Mouse (Mus musculus) Patski (cell line): ENCODE results near the gene Arsg. TPM values are rescaled to one million over a fixed set of nuclear protein-coding genes. Genes with fewer than 3 reads are reported as not detected.
A peak's percentile ranks its signal among the peaks of the same experiment; 100 is the strongest.

Source experiments
- ATAC-seq: fragments of 100-300 bp; one replicate; pipeline ENCODE4 v1.8.0; 2021
- CTCF ChIA-PET: fragments of 350-600 bp; sonication (Branson Sonifier 250); formaldehyde crosslinking; loops from one replicate; lab custom pipeline; 2022; ENCODE audit warnings: inconsistent platforms; lab: Charles Lee
- POLR2A ChIA-PET: fragments of 350-600 bp; sonication (Branson Sonifier 250); formaldehyde crosslinking; loops from one replicate; lab custom pipeline; 2022; ENCODE audit warnings: antibody characterized with exemption, inconsistent platforms; lab: Charles Lee
- DNase-seq: peaks from one replicate; pipeline ENCODE4 v3.0.0-alpha.2; 2011; ENCODE audit warnings: low read depth, low spot score
- H3K27me3 ChIP-seq: fragments of 371-371 bp; one replicate; pipeline ENCODE4 v1.5.1; 2021
- CTCF ChIP-seq: fragments of 100-300 bp; IDR thresholded peaks from one replicate; pipeline ENCODE4 v1.5.1; 2021
- in situ Hi-C: fragments of 300-500 bp; cut with MboI; formaldehyde crosslinking; loops from 3 replicates; pipeline ENCODE4 v1.11.1; 2018; ENCODE audit warnings: low pct_unique_long_range_greater_than_20kb, mixed read lengths
- polyA plus RNA-seq: library from polyadenylated mRNA; unstranded; gene quantifications from one replicate; pipeline ENCODE4 v1.2.3, GENCODE M21; 2021

Gene Arsg
- polyA plus RNA-seq, 1 experiment from 2014 or later = 1.1 TPM

- H3K27me3 ChIP-seq = peaks cover 16% of the 10 kb centered on the region
- in situ Hi-C loops = no loop called here
- ChIA-PET CTCF (no interaction called here), POLR2A (no interaction called here)
- no peak for TF ChIP-seq CTCF
- DNase-seq (no peak), ATAC-seq (no peak)
Observed at GRCm38 (mm10) chr11:109465068-109465467, 8.1 kb upstream of the Arsg start.

GRCm38 (mm10) chr11:109466987-109467386 lies 6.2 kb upstream of the Arsg start:
- in situ Hi-C loops = no loop called here
- POLR2A ChIA-PET = no interaction called here
- CTCF ChIA-PET = interaction anchor here (0.8 to 1.5 kb wide), 4 partner anchors 11 to 93 kb away, joined by 3 to 4 read pairs (median 3); no protein-coding TSS in a partner anchor
- peaks cover 20% of the 10 kb centered on the region for H3K27me3 ChIP-seq
- ATAC-seq (no peak), DNase-seq (no peak)
- TF ChIP-seq CTCF = no peak

- in situ Hi-C loops = no loop called here
- TF ChIP-seq CTCF = no peak
- DNase-seq (no peak), ATAC-seq (no peak)
- POLR2A ChIA-PET = interaction anchor here (0.7 kb wide), 1 partner anchor 28 kb away, joined by 3 read pairs; no protein-coding TSS in a partner anchor
- peaks cover 30% of the 10 kb centered on the region for H3K27me3 ChIP-seq
- CTCF ChIA-PET = interaction anchor here (0.9 to 1.4 kb wide), 2 partner anchors 11 to 18 kb away, joined by 3 to 4 read pairs; no protein-coding TSS in a partner anchor
Observed at GRCm38 (mm10) chr11:109468133-109468532, 5.0 kb upstream of the Arsg start.

DNA sequence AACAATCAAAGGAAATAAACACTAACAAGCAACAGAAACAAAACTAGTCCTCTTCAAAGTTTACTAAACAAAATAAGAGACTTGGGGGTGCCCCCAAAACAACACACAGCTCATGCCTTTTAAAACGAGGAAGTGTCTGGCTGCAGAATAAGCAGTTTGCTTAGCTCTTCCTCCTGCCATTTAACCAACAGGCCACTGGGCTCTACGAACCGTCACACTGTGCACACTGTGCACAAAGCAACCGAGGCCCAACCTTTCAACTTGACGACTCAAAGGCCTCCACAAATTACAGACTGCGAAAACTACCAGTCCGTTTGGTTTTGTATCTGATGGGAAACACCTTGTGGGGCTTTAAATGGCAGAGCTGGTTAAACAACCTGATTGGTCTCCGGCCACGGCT lies 3.0 kb upstream of the Arsg start:
- CTCF ChIA-PET = interaction anchor here (0.8 to 1.5 kb wide), 3 partner anchors 10 to 141 kb away, joined by 3 to 5 read pairs (median 3); no protein-coding TSS in a partner anchor
- in situ Hi-C loops = no loop called here
- TF ChIP-seq CTCF = no peak
- DNase-seq = no peak
- peaks cover 34% of the 10 kb centered on the region for H3K27me3 ChIP-seq
- POLR2A ChIA-PET = interaction anchor here (0.6 to 0.7 kb wide), 2 partner anchors 108 to 915 kb away, joined by 3 to 4 read pairs; no protein-coding TSS in a partner anchor
- no peak for ATAC-seq

- ATAC-seq (no peak), DNase-seq (no peak)
- peaks cover 38% of the 10 kb centered on the region for H3K27me3 ChIP-seq
- ChIA-PET CTCF (interaction anchor here (1.0 to 1.2 kb wide), 3 partner anchors 69 to 140 kb away, joined by 3 read pairs; no protein-coding TSS in a partner anchor), POLR2A (interaction anchor here (0.6 kb wide), 1 partner anchor 107 kb away, joined by 3 read pairs; no protein-coding TSS in a partner anchor)
- in situ Hi-C loops = no loop called here
- TF ChIP-seq CTCF = no peak
Observed at GRCm38 (mm10) chr11:109470921-109471861, 2.0 kb upstream of the Arsg start.

DNA sequence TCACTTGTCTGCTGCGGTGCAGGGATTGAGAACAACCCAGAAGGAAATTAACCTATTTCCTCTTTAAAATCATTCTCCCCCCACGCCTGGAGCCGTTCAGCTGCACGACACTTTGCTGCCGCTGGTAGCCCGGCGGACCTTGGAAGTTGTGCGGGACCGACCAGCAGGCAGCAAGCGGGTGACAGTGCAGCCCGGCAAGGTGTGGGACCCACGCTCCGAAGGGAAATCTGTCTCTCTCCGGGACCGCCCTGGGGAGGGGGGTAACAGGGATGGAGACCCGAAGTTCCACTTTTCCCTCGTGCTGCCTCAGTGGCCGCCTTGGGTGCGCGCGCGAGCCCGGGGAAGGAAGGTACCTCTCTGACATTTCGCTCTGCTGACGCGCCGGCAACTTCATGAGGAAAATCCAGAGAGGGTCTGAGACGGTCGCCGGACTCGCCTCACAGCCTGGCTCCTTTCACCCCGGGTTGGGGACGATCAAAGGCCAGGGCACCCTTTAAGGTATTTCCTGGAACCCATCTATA lies 943 bp upstream of the Arsg start:
- ChIA-PET CTCF (interaction anchor here (1.0 kb wide), 1 partner anchor 68 kb away, joined by 3 read pairs; no protein-coding TSS in a partner anchor), POLR2A (no interaction called here)
- no peak for TF ChIP-seq CTCF
- in situ Hi-C loops = no loop called here
- DNase-seq (no peak), ATAC-seq (peak; percentile 21)
- H3K27me3 ChIP-seq = peaks cover 38% of the 10 kb centered on the region

DNA sequence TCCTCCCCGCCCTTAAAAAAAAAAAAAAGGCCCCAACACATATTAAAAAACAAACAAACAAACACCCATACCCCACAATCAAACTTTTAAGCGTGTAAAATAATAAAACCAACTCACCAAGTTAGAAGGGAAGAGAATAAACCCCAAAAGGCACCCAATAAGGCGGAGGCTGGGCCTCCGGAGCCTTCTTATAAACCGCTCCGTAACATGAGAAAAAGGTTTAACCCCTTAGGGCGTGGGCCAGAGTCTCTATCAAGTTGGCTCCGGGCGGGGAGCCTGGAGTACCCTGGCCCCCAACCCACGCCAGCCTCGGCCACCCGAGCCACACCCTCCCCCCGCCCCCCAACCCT lies 378 bp upstream of the Arsg start:
- no peak for DNase-seq
- H3K27me3 ChIP-seq = peaks cover 34% of the 10 kb centered on the region
- ATAC-seq = no peak
- TF ChIP-seq CTCF = no peak
- ChIA-PET POLR2A (no interaction called here), CTCF (no interaction called here)
- in situ Hi-C loops = no loop called here

DNA sequence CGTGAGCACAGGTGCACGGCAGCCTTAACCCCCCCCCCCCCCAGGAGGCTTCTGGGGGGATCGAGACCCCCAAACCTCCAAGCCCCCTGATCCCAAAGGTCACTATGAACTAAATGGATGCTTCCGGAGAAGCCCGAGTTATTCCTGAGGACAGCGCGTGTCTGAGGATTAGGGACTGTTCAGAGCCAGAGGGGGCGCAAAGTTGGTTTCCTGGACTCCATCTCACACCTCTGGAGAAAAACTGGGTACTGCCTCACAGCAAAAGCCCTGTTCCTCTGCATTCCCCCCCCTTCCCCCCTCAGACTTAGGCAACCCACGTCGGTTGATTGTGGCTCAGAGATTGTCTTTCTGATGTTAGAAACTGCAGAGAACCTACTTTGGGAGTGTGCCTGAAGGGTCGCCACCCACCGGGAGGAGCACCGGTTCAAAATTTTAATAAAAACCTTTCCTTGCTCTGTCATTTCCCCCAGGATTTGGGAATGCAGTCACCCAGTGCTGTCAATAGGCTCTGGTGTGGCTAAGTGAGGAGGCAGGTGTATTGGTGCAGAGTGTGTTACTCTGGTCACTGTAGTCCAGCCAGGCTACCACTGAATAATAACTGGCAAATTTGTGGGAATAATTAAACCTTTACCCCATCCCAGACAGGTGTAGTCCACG lies 1.0 kb downstream of the Arsg start:
- TF ChIP-seq CTCF = no peak
- no peak for ATAC-seq
- in situ Hi-C loops = no loop called here
- ChIA-PET CTCF (no interaction called here), POLR2A (interaction anchor here (0.7 kb wide), 1 partner anchor 12 kb away, joined by 3 read pairs; no protein-coding TSS in a partner anchor)
- DNase-seq = no peak
- peaks cover 28% of the 10 kb centered on the region for H3K27me3 ChIP-seq

- in situ Hi-C loops = no loop called here
- H3K27me3 ChIP-seq = peaks cover 28% of the 10 kb centered on the region
- ATAC-seq (no peak), DNase-seq (no peak)
- TF ChIP-seq CTCF = no peak
- CTCF ChIA-PET = no interaction called here
- POLR2A ChIA-PET = interaction anchor here (0.7 kb wide), 2 partner anchors 11 to 59 kb away, joined by 3 to 4 read pairs; no protein-coding TSS in a partner anchor
Observed at GRCm38 (mm10) chr11:109474836-109475235, 1.7 kb downstream of the Arsg start.

DNA sequence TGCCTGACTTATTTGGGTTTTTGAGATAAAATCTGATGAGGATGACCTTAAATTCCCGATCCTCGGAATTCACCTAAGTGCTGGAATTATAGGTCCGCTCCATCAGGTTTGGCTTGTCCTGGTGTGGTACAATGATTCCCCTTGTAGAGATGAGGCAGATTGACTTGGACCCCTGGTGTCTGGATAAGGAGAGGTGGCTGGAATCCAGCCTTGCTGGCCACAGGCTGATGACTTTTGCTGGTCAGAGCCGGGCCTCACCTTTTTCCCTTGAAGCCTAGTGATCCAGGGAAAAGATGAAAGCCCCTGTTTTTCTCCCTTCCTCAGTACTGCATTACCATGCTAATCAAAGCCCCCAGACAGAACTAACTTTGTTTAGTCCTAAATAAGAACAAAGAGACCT lies 2.5 kb downstream of the Arsg start:
- POLR2A ChIA-PET = no interaction called here
- DNase-seq (no peak), ATAC-seq (no peak)
- no peak for TF ChIP-seq CTCF
- in situ Hi-C loops = no loop called here
- peaks cover 28% of the 10 kb centered on the region for H3K27me3 ChIP-seq
- CTCF ChIA-PET = interaction anchor here (1.3 kb wide), 1 partner anchor 10 kb away, joined by 3 read pairs; no protein-coding TSS in a partner anchor
